Mouse (Mus musculus): ENCODE results near the gene Cfap46.
"Not testable (repeated sequence)": the region's sequence is repeated elsewhere in the genome, so short reads cannot be mapped to it uniquely, and the experiment has no call there.

The Cfap46 gene

GRCm38 (mm10) chr7:139659901-139660300 is 23.7 kb downstream of the Cfap46 start:
- DNase-seq: not testable (repeated sequence)

GRCm38 (mm10) chr7:139649698-139650097 is 33.9 kb downstream of the Cfap46 start:
- no peak for DNase-seq

GRCm38 (mm10) chr7:139648107-139648824 is 35.4 kb downstream of the Cfap46 start:
- peak; percentile 93 for DNase-seq

GRCm38 (mm10) chr7:139633393-139633792 is 50.2 kb downstream of the Cfap46 start:
- no peak for DNase-seq

GRCm38 (mm10) chr7:139625156-139625555 is 58.5 kb downstream of the Cfap46 start:
- DNase-seq: no peak

GRCm38 (mm10) chr7:139622568-139622967 is 61.0 kb downstream of the Cfap46 start:
- DNase-seq: no peak

- peak; percentile 57 for DNase-seq
These were observed 67.5 kb downstream of the Cfap46 start for GRCm38 (mm10) chr7:139615767-139616766.

GRCm38 (mm10) chr7:139610328-139610727 is 73.3 kb downstream of the Cfap46 start:
- no peak for DNase-seq

- no peak for DNase-seq
These were observed 87.8 kb downstream of the Cfap46 start for GRCm38 (mm10) chr7:139595862-139596261.

GRCm38 (mm10) chr7:139595311-139595710 is 88.3 kb downstream of the Cfap46 start:
- no peak for DNase-seq

- DNase-seq: no peak
These were observed 92.3 kb downstream of the Cfap46 start for GRCm38 (mm10) chr7:139591311-139591710.

GRCm38 (mm10) chr7:139590302-139590701 is 93.3 kb downstream of the Cfap46 start:
- peak; percentile 46 for DNase-seq

- no peak for DNase-seq
These were observed 95.7 kb downstream of the Cfap46 start for GRCm38 (mm10) chr7:139587919-139588318.

GRCm38 (mm10) chr7:139585183-139585821 is 98.3 kb downstream of the Cfap46 start:
- DNase-seq: no peak

- DNase-seq: peak; percentile 23
These were observed 99.1 kb downstream of the Cfap46 start for GRCm38 (mm10) chr7:139584221-139585175.

- no peak for DNase-seq
These were observed 100.4 kb downstream of the Cfap46 start for GRCm38 (mm10) chr7:139583094-139583737.

- DNase-seq: peak; percentile 39
These were observed 101.0 kb downstream of the Cfap46 start, which contains the start of gene Nkx6-2 for GRCm38 (mm10) chr7:139582595-139582994. Gene Nkx6-2, minus strand, starts transcription at chr7:139582797.

- DNase-seq: peak; percentile 27
These were observed 101.6 kb downstream of the Cfap46 start for GRCm38 (mm10) chr7:139581801-139582571.

GRCm38 (mm10) chr7:139580851-139581775 is 102.5 kb downstream of the Cfap46 start:
- no peak for DNase-seq
